Mouse (Mus musculus): ENCODE results near the gene Top2a. TPM values are rescaled to one million over a fixed set of nuclear protein-coding genes. Genes with fewer than 3 reads are reported as not detected.

The Top2a gene
- total RNA-seq, 2 experiments from 2014 or later: 0.66 to 1.8 TPM

DNA sequence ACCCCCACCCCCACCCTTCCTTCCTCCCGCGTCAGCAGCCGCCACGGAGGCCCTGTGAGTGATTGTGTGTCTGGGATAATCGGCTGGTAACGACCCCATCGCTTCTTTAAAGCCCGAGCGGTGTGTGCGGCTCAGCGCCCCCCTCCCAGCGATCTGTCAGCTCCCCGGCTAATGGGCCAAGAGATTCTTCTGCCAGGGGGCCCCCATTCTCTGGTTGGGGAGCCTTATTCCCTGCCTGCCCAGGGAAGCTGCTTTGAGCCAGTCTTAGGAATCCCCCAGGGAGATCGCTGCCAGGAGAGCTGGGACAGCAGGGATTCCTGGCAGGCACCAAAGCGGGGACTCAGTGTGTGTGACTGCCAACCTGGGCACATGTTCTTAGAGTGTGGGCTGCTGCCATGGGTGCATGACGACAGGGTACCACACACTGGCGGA lies 54.5 kb downstream of the Top2a start:
- peak; percentile 79 to 86 for DNase-seq (ENCODE audit: low spot score in 2 of 2)
- intact Hi-C loops (cut with DNase I): no loop called here

DNA sequence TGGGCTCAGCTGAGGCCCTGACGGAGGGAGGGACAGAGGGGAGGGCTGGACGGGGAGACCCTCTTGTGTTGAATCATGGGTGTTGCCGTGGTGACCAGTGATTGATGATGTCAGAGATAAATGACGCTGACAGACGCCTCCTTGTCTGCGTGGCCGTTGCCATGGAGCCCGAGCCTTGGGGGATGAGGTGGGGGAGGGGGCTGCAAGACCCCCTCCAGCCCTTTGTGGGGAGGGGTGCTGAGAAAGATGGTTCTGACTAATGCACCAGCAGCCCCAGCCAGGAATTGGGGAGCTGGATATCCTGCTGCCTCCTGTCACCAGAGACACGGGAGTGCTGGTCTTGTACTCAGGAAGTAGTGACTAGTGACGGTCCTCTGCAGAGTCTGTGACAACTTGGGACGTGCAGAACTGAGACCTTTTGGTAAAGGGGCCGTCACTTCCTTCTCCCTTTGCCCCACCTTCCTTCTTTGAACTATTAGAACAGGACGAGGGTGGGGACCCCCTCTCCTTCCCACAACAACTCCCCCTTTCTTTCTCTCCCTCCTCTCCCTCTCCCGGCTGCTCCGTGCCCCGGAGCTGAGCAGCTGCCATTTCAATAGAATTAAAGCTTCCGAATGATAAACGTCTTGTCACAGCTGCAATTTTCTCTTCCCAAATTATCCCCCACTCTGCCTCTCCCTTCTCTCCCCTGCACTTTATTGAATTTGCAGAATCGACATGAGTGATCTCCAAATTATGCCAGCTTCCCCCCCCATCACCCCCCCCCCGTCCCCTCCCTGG lies 55.1 kb downstream of the Top2a start:
- DNase-seq (ENCODE audit: low spot score in 2 of 2): no peak
- intact Hi-C loops (cut with DNase I): no loop called here

DNA sequence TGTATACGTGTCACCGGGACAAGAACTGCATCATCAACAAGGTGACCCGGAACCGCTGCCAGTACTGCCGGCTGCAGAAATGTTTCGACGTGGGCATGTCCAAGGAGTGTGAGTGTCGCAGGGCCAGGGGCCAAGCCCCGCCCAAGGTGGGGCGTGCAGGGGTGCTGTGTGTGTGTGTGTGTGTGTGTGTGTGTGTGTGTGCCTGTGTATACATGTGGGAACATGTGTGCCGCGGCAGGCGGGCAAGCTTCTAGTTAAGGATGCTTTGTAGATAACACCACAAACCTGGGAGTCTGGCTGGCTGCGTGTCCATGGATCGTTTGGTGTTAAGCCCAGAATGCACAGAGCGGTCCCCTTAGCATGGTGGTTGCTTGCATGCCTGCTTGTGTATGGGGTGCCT lies 55.9 kb downstream of the Top2a start:
- intact Hi-C loops (cut with DNase I): no loop called here
- DNase-seq (ENCODE audit: low spot score in 2 of 2): no peak

DNA sequence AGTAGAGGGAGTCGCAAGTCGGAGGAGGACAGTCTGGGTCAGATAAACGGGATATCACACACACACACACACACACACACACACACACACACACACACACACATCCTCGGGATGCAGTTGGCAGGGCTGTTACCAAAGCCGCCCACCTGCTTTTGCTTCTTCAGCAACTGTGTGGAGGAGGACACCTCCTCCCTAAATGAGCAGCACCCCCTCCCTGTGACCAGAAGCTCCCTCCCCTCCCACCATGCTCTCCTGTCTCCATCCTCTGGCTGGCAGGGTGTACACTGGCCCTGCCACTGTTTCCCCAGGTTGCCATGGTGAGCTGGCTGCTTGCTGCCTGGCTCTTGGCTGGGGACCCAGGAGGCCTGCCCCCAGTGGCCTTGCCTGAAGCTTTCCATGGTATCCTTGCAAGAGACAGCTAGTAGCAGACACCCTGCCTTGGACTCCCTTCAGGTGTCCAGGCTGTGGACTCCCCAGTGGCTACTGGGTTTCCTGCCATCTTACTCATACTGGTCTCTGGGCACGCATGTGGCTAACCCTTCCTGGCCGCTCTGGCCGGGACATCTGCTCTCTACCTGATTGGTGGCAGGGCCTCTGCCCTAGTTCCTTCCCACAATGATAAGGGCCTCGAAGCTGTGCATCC lies 57.4 kb downstream of the Top2a start:
- intact Hi-C loops (cut with DNase I): no loop called here
- DNase-seq (ENCODE audit: low spot score in 2 of 2): peak; percentile 71 to 78

DNA sequence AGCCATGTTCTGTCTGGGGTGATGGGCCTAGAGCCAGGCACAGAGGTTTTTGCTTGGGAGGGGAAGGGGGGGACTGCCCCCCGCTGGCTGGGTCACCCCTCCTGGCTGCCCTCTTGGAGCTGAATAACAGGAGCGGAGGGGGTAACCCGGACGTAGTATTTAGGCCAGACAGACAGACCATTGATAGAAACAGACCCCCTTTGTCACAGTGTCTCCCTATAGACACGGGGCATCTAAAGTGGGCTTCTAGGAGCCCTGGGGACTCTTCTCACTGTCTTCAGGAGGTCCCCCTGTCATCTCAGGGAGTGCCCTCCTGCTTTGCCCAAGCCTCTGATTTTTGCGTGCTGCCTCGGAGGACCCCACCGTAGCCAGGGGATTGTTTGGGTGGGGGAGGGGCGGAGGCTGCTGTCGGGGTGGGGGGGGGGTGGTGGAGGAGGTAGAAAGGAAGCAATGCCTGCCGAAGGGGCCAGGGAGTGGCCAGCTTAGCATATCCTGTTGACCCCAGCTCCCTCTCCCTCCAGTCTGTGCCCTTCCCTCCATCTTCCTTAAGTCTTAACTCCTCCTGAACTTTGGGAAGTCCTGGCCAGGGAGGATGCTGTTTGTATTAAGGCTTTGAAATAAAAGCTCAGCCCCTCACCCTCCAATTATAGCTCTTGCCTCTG lies 58.4 kb downstream of the Top2a start:
- no peak for DNase-seq (ENCODE audit: low spot score in 2 of 2)
- intact Hi-C loops (cut with DNase I): no loop called here

DNA sequence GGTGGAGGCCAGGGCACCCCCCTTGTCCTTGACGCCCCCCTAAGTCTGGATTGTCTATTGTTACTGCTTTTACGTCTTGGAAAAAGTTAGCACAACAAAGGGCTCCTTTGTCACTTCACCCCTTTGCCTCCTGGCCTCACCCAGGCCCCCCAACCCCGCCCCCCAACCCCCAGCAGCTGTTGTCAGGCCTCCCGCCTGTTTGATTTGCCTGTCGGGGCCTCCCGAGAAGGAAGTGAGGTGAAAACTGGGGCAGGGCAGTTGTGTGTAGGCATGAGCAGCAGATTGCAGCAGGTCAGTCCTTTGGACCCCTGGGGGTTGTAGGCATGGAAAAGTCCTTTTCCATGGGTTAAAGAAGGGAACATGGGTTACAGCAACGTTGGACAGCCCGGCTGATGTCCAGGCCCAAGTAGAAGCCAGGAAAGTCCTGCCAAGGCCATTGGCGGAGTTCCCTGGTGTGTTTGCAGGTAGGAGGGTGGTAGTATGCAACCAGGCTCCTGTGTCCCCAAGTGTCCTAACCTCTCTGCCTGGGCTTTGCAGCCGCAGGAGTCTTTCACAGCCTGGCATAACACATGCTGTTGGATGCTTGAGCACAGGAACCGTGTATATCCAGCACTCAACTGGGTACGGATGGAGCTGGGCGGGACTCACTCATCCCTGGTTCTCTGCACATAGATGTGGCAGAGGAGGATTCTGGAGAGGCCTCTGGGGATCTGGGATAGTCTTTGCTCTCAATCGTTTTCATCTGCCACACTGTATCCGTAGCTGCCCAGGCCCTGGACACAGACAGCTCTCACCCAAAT lies 59.2 kb downstream of the Top2a start:
- intact Hi-C loops (cut with DNase I): no loop called here
- no peak for DNase-seq (ENCODE audit: low spot score in 2 of 2)

DNA sequence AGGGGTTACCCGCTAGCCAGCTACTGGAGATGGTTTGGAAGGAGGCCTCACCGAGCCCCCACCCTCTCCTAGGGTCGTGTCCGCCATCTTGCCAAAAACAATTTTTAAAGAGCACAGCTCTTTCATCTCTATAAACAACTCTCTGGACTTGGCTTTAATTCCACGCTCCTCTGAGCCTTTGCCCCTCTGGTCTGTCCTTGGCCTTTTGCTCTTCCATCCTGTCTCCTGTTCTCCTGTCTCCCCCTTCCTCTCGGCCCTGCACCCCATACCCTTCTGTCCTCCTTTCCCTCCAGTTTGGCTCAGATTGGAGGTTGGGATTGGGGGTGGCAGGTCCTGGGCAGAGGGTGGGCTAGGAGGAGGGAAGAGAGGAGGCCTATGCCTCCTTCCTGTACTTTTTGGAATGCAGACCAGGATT lies 59.8 kb downstream of the Top2a start:
- DNase-seq (ENCODE audit: low spot score in 2 of 2): no peak
- intact Hi-C loops (cut with DNase I): no loop called here

DNA sequence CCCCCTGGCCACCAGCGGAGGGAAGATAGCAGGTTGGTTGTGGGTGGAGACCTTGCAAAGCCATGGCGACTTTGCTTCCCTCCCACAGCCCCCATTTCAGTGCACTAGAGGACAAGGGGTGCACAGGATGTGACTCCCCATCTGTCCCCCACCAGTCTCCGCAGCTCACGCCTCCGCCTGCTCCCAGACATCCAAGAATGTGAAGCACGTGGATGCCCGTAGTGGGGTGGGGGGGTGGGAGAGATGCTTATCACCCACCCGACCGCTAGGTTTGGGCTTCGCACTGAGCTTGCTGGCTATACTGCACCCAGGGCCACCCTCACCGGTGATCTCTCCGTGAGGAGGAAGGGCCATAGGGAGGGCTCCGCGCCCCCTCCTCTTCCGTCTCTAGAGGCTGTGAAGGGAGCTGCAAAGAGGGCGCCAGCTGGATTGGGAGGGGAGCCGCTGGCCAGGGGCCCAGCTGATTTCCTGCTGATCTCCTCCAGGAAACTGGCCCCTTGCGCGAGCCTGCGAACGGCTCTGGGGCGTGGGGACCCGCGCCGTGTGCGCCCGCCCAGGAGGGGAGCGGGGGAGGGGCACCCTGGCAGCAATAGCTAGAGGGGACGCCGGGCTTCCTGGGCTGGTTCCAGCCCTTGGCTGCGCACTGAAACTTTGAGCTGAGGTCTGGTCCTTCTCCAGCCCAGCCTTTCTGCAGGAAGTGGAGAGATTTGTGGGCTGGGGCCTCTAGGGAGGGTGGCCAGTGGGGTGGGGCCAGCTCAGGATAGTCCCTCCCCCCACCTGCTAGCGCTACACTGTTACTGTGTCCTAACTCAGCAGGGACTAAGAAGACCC lies 60.6 kb downstream of the Top2a start:
- DNase-seq (ENCODE audit: low spot score in 2 of 2): no peak

DNA sequence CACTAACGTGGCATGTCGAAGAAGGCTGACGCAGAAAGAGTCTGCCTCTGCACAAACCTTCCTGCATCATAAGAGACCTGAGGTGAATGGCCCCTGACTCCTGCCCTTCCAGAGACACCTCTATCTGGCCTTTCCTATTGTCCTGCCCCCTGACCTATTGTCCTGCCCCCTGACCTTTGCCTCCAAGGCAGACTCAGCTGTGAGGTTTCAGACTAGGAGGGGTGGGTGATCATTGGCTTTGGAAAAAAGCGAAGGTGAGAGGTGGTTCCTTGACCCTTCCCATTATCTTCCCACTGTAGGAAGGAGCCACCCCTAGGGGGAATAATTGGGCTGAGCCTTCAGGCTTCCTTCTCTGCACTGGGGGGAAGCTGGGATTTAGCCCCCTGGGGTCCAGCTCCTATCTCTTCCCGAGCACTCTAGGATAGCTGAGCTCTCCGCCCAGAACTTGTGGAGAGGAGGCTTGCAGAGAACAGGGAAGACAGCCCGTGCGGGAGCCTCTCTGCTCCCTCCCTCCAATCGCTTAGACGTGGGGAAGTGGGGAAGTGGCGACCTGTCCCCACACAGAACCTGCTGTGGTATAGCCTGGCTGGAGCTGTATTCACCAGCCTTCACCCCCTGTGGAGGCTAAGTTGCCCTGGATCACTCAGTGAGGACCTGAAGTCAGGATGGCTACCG lies 61.4 kb downstream of the Top2a start:
- no peak for DNase-seq (ENCODE audit: low spot score in 2 of 2)
- intact Hi-C loops (cut with DNase I): no loop called here

More for the DNA sequence above, 60.6 kb downstream of the Top2a start:
- intact Hi-C loops (cut with DNase I): no loop called here

DNA sequence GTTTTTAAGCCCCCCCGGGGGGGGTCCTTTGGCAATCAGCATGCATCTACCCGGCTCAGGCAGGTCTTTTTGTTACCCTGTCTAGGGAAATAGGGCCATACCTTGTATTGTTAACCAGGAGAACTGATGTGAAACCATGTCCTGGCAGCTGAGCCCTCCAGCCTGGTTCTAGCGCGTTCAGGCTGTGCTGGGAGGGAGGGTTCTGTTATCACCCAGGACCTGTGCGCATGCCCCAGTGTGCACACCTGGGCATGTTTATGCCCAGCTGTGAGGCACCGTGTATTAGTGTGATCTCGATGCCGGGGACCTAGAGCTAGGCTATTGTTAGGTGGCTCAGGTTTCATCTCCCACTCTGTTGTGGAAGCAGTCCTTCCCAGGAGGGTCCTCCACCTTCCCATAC lies 62.2 kb downstream of the Top2a start:
- intact Hi-C loops (cut with DNase I): no loop called here
- DNase-seq (ENCODE audit: low spot score in 2 of 2): no peak

DNA sequence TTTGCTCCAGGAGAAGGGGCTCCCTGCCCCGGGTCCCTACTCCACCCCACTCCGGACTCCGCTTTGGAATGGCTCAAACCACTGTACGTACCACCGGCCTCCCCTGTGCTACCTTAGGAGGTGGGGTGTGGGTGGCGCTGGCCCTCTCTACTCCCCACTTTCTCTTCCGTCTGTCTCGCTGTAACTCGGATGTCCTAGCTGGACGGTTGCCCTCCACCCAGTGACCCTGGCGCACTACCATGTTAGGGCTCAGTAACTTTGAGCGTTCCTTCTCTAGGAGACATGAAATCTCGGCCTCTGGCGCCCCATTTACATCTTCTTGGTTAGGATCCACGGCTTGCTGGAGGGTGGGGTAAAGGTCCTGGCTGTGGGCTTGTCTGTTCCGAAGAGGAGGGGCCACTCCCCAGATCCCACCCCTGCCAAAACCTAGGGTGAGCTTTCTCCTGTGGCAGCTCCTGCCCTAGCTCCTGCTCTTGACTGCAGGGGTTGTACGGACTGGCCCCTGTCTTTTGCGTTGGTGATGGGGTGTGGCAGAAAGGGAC lies 62.9 kb downstream of the Top2a start:
- intact Hi-C loops (cut with DNase I): no loop called here

DNA sequence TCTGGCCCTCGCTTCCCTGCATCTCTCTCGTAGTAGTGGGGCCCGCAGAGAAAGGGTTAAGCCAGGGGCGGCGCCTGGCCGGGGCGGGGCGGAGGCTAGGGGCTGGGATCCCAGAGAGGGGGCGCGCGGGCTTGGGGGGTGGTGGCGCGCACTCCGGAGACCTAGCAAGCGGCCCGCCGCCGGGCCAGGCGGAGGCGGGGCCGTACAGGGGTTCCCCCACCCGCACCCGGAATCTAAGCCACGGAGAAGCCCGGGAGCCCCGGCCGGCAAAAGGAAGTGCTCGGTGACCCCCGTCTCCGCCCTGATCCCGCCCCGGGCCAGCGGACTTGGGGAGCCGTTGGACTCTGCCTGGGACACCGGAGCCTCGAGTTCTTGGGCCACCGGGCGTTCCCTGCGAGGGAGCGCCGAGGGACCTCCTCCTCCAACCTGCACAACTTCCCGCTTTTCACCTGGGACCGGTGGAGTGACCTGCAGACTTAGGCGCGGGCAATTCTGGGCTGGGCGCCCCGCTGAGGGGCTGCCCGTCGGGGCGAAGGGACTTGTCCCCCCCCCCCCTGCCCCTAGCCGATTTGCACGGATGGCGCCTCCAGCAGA lies 63.6 kb downstream of the Top2a start:
- DNase-seq (ENCODE audit: low spot score in 2 of 2): no peak
- intact Hi-C loops (cut with DNase I): no loop called here

More for the DNA sequence above, 62.9 kb downstream of the Top2a start:
- no peak for DNase-seq (ENCODE audit: low spot score in 2 of 2)

DNA sequence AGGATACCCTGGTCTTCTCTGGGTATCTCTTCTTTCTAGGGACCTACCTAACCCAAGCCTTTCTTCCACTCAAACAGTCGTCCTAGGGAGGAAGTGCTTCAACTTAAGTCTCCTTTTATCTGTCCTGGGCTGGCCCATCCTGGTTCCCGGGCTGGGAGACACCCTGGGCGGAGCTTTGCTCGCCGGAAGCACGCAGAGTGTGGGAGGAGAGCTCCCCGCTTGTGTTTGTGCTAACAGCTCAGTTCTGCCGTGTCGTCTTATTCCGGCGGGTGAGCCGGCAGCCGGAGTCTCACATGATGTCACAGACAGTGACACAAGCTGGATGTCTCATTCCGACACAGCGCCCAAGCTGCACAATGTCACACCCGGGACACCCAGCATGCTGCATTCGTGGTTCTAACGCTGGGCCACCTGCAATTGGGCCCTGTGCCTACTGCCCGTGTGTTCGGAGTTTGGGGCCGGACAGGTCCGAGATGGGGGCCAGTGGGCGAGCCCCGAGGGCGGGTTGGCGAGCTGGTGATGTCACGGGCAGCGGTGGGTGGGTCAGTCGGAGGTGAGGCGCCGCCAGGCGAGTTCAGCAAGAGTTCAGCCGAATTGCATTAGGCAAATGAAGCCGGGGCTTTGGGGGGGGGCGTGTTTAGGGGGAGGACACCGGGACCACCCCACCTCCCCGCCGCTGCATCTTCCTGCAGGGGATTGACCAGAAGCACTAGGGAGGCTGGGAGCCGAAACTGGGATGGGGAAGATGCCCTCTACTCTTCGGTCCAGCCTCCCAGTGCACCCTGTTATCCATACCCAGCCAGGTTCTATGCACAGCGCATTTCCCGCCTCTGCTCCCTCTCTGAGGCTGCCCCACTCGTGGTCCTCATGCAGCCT lies 64.3 kb downstream of the Top2a start:
- intact Hi-C loops (cut with DNase I): no loop called here
- peak; percentile 70 to 78 for DNase-seq (ENCODE audit: low spot score in 2 of 2)

DNA sequence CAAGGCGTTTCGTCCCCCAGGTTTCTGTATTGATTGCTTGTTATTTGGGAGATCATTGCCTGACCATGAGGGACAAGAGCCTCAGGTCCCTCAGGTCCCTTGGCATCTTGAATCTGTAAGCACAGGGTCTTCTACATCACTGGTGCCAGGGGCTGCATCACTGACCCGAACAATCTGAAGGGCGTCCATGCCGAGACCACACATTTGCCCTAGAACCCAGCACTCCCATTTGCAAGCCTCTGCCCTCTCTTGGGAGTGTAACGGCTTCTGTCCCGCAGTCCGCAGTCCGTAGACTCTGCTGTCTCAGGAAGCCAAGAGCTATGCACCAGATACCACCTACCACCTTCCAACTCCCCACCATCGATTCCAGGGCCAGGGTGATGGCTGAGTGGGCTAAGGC lies 67.6 kb downstream of the Top2a start:
- intact Hi-C loops (cut with DNase I): no loop called here
- DNase-seq (ENCODE audit: low spot score in 2 of 2): no peak

DNA sequence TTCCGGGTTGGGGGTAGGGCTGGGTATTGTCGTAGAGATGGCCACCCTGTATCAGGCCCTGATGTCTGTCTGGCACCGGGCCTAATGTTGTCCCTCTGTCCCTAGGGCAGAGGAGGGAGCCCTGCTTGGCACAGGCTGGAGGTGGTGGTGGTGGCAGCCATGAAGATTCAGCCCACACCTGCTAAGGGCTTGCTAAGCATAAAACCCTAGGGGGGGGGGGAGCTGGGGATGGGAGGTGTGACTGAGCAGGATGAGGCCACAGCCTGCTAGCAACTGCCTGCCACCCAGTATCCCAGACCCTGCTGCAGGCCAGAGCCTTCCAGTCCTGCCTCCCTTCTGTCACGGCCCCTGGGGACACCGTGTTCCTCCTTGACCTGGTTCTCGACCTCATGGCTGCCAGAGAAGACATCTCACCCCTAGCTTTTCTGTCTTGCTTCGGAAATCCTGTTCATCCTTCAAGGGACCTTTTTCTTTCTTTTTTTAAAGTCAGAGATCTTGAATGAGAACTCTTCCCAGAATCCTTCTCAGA lies 68.2 kb downstream of the Top2a start:
- intact Hi-C loops (cut with DNase I): no loop called here
- no peak for DNase-seq (ENCODE audit: low spot score in 2 of 2)

DNA sequence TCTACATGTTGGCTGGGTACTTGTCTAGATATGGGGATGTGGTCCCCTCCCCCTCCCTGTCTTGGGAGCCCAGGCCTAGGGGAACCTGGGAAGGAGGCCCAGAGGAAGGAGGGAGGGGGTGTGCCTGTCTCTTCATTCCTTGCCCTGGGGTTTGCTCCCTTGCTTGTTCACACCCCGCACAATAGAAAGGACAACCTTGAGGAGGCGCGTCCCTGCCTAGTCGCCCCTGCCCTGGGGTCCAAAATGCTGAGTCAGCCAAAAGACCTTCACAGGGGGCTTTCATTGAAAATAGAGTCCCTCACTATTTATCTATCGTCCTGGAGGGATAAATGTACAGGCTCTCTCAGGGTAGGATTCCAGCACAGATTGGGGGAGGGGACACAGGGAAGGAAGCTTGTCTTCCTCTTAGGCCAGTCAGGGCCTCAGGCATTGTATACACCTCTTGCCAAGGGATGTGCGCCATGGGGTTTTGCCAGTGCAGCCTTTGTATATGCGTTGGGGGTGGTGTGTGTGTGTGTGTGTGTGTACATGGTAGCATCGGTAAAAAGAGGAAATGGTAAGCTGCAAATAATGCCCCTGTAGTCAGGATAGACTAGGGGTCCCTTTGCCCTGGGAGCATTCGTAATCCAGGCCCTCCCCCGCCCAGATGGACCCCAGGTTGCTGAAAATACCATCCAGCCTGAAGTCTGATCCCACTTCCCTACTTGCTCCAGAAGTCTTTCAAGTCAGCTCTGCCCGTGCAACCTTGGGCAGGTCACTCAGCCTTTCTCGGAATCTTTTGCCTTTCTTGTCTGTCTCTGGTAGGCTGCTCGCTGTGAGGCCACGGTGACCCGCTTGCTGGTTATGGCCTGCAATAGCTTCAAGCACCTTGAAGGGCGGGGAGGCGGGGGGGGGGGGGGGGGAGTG lies 68.9 kb downstream of the Top2a start:
- intact Hi-C loops (cut with DNase I): no loop called here
- no peak for DNase-seq (ENCODE audit: low spot score in 2 of 2)
